Mouse (Mus musculus): Measurements from ENCODE around the gene Fbrsl1. TPM values are rescaled to one million over a fixed set of nuclear protein-coding genes. Genes with fewer than 3 reads are reported as not detected.

The Fbrsl1 gene
- polyA plus RNA-seq, 1 experiment: 51.7 TPM

DNA sequence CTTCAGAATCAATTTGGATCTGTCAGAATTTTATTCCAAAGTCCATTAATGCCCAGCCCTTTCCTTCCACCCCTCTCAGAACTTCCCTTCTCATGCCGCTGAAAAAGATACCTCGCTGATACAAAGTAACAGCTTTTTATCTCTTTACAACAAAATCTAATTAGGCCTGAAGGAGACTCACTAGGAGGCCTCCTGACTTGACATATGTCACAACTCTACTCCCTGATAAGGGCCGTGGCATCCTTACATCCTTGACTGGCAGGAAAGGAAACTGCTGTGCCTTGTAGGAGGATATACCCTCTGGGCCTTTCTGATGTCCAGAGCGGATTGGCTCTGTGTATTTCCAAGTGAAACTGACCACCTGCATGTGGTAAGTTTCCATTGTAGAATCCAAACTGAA, 41.3 kb upstream of the Fbrsl1 start:
- no peak overlapping the region for H3K4me3 ChIP-seq (ENCODE audit: low read depth, low read length)
- H3K4me1 ChIP-seq (ENCODE audit: control insufficient read depth, insufficient read depth, low read length): peaks cover 5% of the 10 kb centered on the region
- H3K9me3 ChIP-seq (replicated peaks; ENCODE audit: control insufficient read depth, insufficient read depth, low read length, poor library complexity, severe bottlenecking): no peaks in the 10 kb centered on the region
- H3K36me3 ChIP-seq (ENCODE audit: control insufficient read depth, insufficient read depth, low read length, poor library complexity, severe bottlenecking): no peaks in the 10 kb centered on the region
- H3K27ac ChIP-seq (ENCODE audit: insufficient read depth, low read length): no peak overlapping the region
- H3K27me3 ChIP-seq (ENCODE audit: control insufficient read depth, insufficient read depth, low read length, poor library complexity, severe bottlenecking): no peaks in the 10 kb centered on the region
- no peak overlapping the region for H3K9ac ChIP-seq (ENCODE audit: low read depth, poor library complexity, severe bottlenecking)
- no peak for TF ChIP-seq EP300 (IDR thresholded peaks at IDR 0.05; ENCODE audit: insufficient read depth, low read depth, low read length)
- TF ChIP-seq POLR2A (IDR thresholded peaks at IDR 0.05; ENCODE audit: insufficient read depth, low read length): no peak
- TF ChIP-seq CTCF (IDR thresholded peaks at IDR 0.05; ENCODE audit: low read depth, low read length): no peak

DNA sequence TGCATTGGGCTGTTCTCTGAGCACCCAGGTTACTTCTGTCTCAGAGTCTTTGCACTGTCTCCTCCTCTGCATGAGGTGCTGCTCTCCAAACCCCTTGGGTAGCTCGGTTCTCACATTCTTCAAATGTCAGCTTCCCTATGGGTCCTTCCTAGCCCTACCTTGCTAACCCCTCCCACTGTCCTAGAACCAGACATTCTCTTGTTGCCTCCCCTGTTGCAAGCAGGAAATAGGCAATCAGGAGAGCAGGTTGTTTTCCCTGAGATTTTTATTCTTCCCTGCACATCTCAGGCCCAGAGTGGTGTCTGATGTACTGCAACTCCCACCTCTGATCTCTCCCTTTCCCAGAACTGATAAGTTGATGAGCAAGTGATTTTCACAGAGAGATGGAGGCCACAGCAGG, 39.6 kb upstream of the Fbrsl1 start:
- Histone ChIP-seq H3K4me3 (ENCODE audit: low read depth, low read length) (no peak overlapping the region), H3K4me1 (ENCODE audit: control insufficient read depth, insufficient read depth, low read length) (peaks cover 5% of the 10 kb centered on the region), H3K9me3 (replicated peaks; ENCODE audit: control insufficient read depth, insufficient read depth, low read length, poor library complexity, severe bottlenecking) (no peaks in the 10 kb centered on the region), H3K9ac (ENCODE audit: low read depth, poor library complexity, severe bottlenecking) (no peak overlapping the region), H3K36me3 (ENCODE audit: control insufficient read depth, insufficient read depth, low read length, poor library complexity, severe bottlenecking) (no peaks in the 10 kb centered on the region), H3K27ac (ENCODE audit: insufficient read depth, low read length) (no peak overlapping the region), H3K27me3 (ENCODE audit: control insufficient read depth, insufficient read depth, low read length, poor library complexity, severe bottlenecking) (no peaks in the 10 kb centered on the region)
- TF ChIP-seq CTCF (IDR thresholded peaks at IDR 0.05; ENCODE audit: low read depth, low read length) (no peak), POLR2A (IDR thresholded peaks at IDR 0.05; ENCODE audit: insufficient read depth, low read length) (no peak), EP300 (IDR thresholded peaks at IDR 0.05; ENCODE audit: insufficient read depth, low read depth, low read length) (no peak)

DNA sequence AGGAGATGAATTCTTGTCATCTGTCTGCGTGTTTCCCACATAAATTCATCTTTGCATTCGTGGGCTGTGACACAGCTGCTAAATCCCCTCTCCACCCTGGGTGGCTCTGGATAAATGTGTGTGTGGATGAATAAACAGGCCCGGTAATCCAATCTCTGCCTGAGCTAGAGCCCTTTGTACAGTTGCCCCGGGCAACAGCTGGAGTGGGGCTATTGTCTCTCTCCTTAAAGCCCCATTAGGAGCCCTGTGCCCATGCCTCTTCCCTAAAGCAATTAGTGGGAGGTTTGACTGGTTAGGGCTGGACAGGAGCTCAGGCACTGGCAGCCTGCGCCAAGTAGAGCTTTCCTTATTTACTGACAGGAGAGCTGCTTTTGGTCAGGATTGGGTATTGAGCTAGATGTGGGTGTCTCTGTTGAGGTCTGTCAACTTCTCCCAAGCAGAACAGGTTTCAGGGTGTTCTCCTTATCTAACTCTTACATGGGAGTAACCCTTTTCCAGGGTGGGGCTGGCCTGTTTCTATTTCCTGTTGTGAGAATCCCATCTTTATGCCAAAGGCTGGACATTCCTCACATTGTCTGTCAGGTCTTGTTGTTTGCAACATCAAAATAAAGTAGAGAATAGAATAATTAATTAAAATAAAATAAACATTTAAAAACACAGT, 38.5 kb upstream of the Fbrsl1 start:
- Histone ChIP-seq H3K36me3 (ENCODE audit: control insufficient read depth, insufficient read depth, low read length, poor library complexity, severe bottlenecking) (no peaks in the 10 kb centered on the region), H3K9ac (ENCODE audit: low read depth, poor library complexity, severe bottlenecking) (no peak overlapping the region), H3K27me3 (ENCODE audit: control insufficient read depth, insufficient read depth, low read length, poor library complexity, severe bottlenecking) (no peaks in the 10 kb centered on the region), H3K9me3 (replicated peaks; ENCODE audit: control insufficient read depth, insufficient read depth, low read length, poor library complexity, severe bottlenecking) (no peaks in the 10 kb centered on the region), H3K27ac (ENCODE audit: insufficient read depth, low read length) (no peak overlapping the region), H3K4me1 (ENCODE audit: control insufficient read depth, insufficient read depth, low read length) (peaks cover 5% of the 10 kb centered on the region), H3K4me3 (ENCODE audit: low read depth, low read length) (no peak overlapping the region)
- TF ChIP-seq CTCF (IDR thresholded peaks at IDR 0.05; ENCODE audit: low read depth, low read length) (no peak), EP300 (IDR thresholded peaks at IDR 0.05; ENCODE audit: insufficient read depth, low read depth, low read length) (no peak), POLR2A (IDR thresholded peaks at IDR 0.05; ENCODE audit: insufficient read depth, low read length) (no peak)

DNA sequence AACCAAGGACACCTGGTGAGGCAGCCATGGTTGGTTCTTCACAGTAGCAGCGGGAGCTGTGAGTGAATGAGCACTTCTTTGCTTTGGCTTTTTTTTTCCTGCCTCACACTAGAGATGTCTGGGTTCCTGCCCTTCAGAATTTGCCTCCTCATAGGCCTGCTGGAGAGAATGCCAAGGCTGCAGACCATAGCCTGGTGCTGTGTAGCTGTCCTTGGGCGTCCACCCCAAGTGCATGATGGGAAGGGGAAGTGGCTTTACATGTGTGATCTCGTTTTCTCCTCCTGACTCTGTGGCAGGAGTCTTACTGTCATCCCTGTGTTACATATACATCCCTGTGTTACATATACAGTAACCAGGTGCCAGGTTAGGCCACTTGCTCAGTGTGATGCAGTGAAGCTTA, 36.4 kb upstream of the Fbrsl1 start:
- Histone ChIP-seq H3K9ac (ENCODE audit: low read depth, poor library complexity, severe bottlenecking) (no peak overlapping the region), H3K27ac (ENCODE audit: insufficient read depth, low read length) (no peak overlapping the region), H3K9me3 (replicated peaks; ENCODE audit: control insufficient read depth, insufficient read depth, low read length, poor library complexity, severe bottlenecking) (no peaks in the 10 kb centered on the region), H3K4me1 (ENCODE audit: control insufficient read depth, insufficient read depth, low read length) (peaks cover 5% of the 10 kb centered on the region), H3K4me3 (ENCODE audit: low read depth, low read length) (no peak overlapping the region), H3K27me3 (ENCODE audit: control insufficient read depth, insufficient read depth, low read length, poor library complexity, severe bottlenecking) (no peaks in the 10 kb centered on the region), H3K36me3 (ENCODE audit: control insufficient read depth, insufficient read depth, low read length, poor library complexity, severe bottlenecking) (no peaks in the 10 kb centered on the region)
- TF ChIP-seq EP300 (IDR thresholded peaks at IDR 0.05; ENCODE audit: insufficient read depth, low read depth, low read length) (no peak), CTCF (IDR thresholded peaks at IDR 0.05; ENCODE audit: low read depth, low read length) (no peak), POLR2A (IDR thresholded peaks at IDR 0.05; ENCODE audit: insufficient read depth, low read length) (no peak)

DNA sequence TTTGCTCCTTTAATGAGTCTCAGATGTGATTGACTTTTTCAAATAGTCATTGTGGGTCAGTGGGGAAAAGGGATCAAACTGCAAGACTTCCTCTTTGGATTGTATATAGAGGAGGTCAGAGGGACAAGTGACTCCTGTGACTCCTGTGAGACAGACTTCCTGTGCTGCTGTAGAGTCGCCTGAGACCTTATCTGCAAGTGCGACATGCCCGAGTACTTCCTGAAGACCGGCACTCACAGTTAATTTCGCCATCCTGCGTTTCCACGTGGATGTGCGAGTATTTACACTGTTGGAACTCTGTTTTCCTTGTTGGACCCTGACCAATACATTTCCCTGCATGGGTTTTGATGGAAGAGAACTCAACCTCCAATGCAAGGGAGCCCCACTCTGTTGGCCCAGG, 30.9 kb upstream of the Fbrsl1 start:
- H3K4me3 ChIP-seq (ENCODE audit: low read depth, low read length): no peak overlapping the region
- no peaks in the 10 kb centered on the region for H3K4me1 ChIP-seq (ENCODE audit: control insufficient read depth, insufficient read depth, low read length)
- no peak overlapping the region for H3K9ac ChIP-seq (ENCODE audit: low read depth, poor library complexity, severe bottlenecking)
- H3K9me3 ChIP-seq (replicated peaks; ENCODE audit: control insufficient read depth, insufficient read depth, low read length, poor library complexity, severe bottlenecking): no peaks in the 10 kb centered on the region
- H3K27me3 ChIP-seq (ENCODE audit: control insufficient read depth, insufficient read depth, low read length, poor library complexity, severe bottlenecking): no peaks in the 10 kb centered on the region
- no peak for TF ChIP-seq POLR2A (IDR thresholded peaks at IDR 0.05; ENCODE audit: insufficient read depth, low read length)
- TF ChIP-seq EP300 (IDR thresholded peaks at IDR 0.05; ENCODE audit: insufficient read depth, low read depth, low read length): no peak
- TF ChIP-seq CTCF (IDR thresholded peaks at IDR 0.05; ENCODE audit: low read depth, low read length): no peak
- no peaks in the 10 kb centered on the region for H3K36me3 ChIP-seq (ENCODE audit: control insufficient read depth, insufficient read depth, low read length, poor library complexity, severe bottlenecking)
- H3K27ac ChIP-seq (ENCODE audit: insufficient read depth, low read length): no peak overlapping the region

DNA sequence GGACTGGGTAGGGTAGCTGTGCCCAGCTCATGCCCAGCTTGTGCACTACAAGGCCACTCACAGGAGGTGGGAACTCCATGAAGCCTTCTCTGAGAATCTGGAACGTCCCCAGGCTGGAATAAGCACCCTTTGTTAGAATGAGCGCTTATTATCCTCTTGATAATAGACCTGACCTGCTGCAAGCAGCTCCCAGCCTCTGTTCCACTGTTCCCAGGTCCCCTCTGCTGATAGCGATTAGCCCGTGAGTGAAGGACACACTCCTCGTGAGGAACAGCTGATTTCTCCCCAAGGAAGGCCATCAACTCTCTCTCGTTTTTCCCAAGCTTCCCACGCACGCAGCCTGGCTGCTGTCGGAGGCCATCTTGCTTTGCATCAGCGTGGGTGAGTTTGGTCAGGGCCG, 25.9 kb upstream of the Fbrsl1 start:
- Histone ChIP-seq H3K4me3 (ENCODE audit: low read depth, low read length) (no peak overlapping the region), H3K27ac (ENCODE audit: insufficient read depth, low read length) (no peak overlapping the region), H3K9me3 (replicated peaks; ENCODE audit: control insufficient read depth, insufficient read depth, low read length, poor library complexity, severe bottlenecking) (no peaks in the 10 kb centered on the region), H3K36me3 (ENCODE audit: control insufficient read depth, insufficient read depth, low read length, poor library complexity, severe bottlenecking) (no peaks in the 10 kb centered on the region), H3K27me3 (ENCODE audit: control insufficient read depth, insufficient read depth, low read length, poor library complexity, severe bottlenecking) (no peaks in the 10 kb centered on the region), H3K4me1 (ENCODE audit: control insufficient read depth, insufficient read depth, low read length) (peaks cover 6% of the 10 kb centered on the region), H3K9ac (ENCODE audit: low read depth, poor library complexity, severe bottlenecking) (no peak overlapping the region)
- TF ChIP-seq POLR2A (IDR thresholded peaks at IDR 0.05; ENCODE audit: insufficient read depth, low read length): no peak
- no peak for TF ChIP-seq CTCF (IDR thresholded peaks at IDR 0.05; ENCODE audit: low read depth, low read length)
- no peak for TF ChIP-seq EP300 (IDR thresholded peaks at IDR 0.05; ENCODE audit: insufficient read depth, low read depth, low read length)
